Mouse (Mus musculus): Measurements from ENCODE around the gene Cped1.

GRCm38 (mm10) chr6:22103713-22104112 lies 118.0 kb downstream of the Cped1 start:
- TF ChIP-seq USF1 (IDR thresholded peaks at IDR 0.05; ENCODE audit: low read depth) (no peak), POLR2A (IDR thresholded peaks at IDR 0.05; ENCODE audit: insufficient read length, low read depth) (no peak), E2F4 (IDR thresholded peaks at IDR 0.05; ENCODE audit: insufficient read depth) (no peak), REST (IDR thresholded peaks at IDR 0.05; ENCODE audit: insufficient read depth, insufficient read length) (no peak), MAX (IDR thresholded peaks at IDR 0.05; ENCODE audit: low read depth) (no peak), CEBPB (IDR thresholded peaks at IDR 0.05; ENCODE audit: insufficient read depth, poor library complexity, severe bottlenecking) (no peak), SRF (IDR thresholded peaks at IDR 0.05; ENCODE audit: control insufficient read depth, insufficient read length, low read depth) (no peak), TCF3 (IDR thresholded peaks at IDR 0.05; ENCODE audit: insufficient read length, low read depth) (no peak)
